Mouse (Mus musculus): ENCODE results near the gene Gpr84.
"Not testable (repeated sequence)": the region's sequence is repeated elsewhere in the genome, so short reads cannot be mapped to it uniquely, and the experiment has no call there.

The Gpr84 gene

GRCm38 (mm10) chr15:103292673-103293345, 17.6 kb downstream of the Gpr84 start:
- DNase-seq (ENCODE audit: low read depth in 1 of 2, low spot score in 2 of 2) = no peak

- DNase-seq (ENCODE audit: low read depth in 1 of 2, low spot score in 2 of 2) = no peak
Measured at GRCm38 (mm10) chr15:103290843-103291242, 19.6 kb downstream of the Gpr84 start.

GRCm38 (mm10) chr15:103290417-103290816, 20.0 kb downstream of the Gpr84 start:
- no peak for DNase-seq (ENCODE audit: low read depth in 1 of 2, low spot score in 2 of 2)

- DNase-seq (ENCODE audit: low read depth in 1 of 2, low spot score in 2 of 2) = no peak
Measured at GRCm38 (mm10) chr15:103289600-103289999, 20.8 kb downstream of the Gpr84 start.

GRCm38 (mm10) chr15:103285778-103286417, 24.5 kb downstream of the Gpr84 start:
- no peak for DNase-seq (ENCODE audit: low read depth in 1 of 2, low spot score in 2 of 2)

GRCm38 (mm10) chr15:103284647-103285046, 25.8 kb downstream of the Gpr84 start:
- DNase-seq (ENCODE audit: low read depth in 1 of 2, low spot score in 2 of 2) = no peak

GRCm38 (mm10) chr15:103284066-103284465, 26.3 kb downstream of the Gpr84 start:
- DNase-seq (ENCODE audit: low read depth in 1 of 2, low spot score in 2 of 2) = peak in 1 of 2 experiments; percentile 50

GRCm38 (mm10) chr15:103281465-103282205, 28.8 kb downstream of the Gpr84 start:
- DNase-seq (ENCODE audit: low read depth in 1 of 2, low spot score in 2 of 2) = no peak

- DNase-seq (ENCODE audit: low read depth in 1 of 2, low spot score in 2 of 2) = no peak
Measured at GRCm38 (mm10) chr15:103280817-103281464, 29.5 kb downstream of the Gpr84 start.

- no peak for DNase-seq (ENCODE audit: low read depth in 1 of 2, low spot score in 2 of 2)
Measured at GRCm38 (mm10) chr15:103279750-103280149, 30.7 kb downstream of the Gpr84 start.

- DNase-seq (ENCODE audit: low read depth in 1 of 2, low spot score in 2 of 2) = no peak
Measured at GRCm38 (mm10) chr15:103277949-103278348, 32.5 kb downstream of the Gpr84 start.

- DNase-seq (ENCODE audit: low read depth in 1 of 2, low spot score in 2 of 2) = not testable (repeated sequence)
Measured at GRCm38 (mm10) chr15:103275943-103276342, 34.5 kb downstream of the Gpr84 start.

GRCm38 (mm10) chr15:103272419-103273279, 37.8 kb downstream of the Gpr84 start, which contains the start of gene Copz1:
TSS of gene Copz1 (plus strand) at chr15:103272714.
- DNase-seq (ENCODE audit: low read depth in 1 of 2, low spot score in 2 of 2) = peak; percentile 90 to 96

GRCm38 (mm10) chr15:103268903-103269302, 41.5 kb downstream of the Gpr84 start:
- no peak for DNase-seq (ENCODE audit: low read depth in 1 of 2, low spot score in 2 of 2)

GRCm38 (mm10) chr15:103264794-103265193, 45.6 kb downstream of the Gpr84 start:
- DNase-seq (ENCODE audit: low read depth in 1 of 2, low spot score in 2 of 2) = no peak

- DNase-seq (ENCODE audit: low read depth in 1 of 2, low spot score in 2 of 2) = no peak
Measured at GRCm38 (mm10) chr15:103259989-103260388, 50.4 kb downstream of the Gpr84 start.

- DNase-seq (ENCODE audit: low read depth in 1 of 2, low spot score in 2 of 2) = no peak
Measured at GRCm38 (mm10) chr15:103259162-103259561, 51.2 kb downstream of the Gpr84 start.
